Mouse (Mus musculus) brain, embryonic 14.5 days (tissue): ENCODE measurements around the gene Olfr212. TPM values are rescaled to one million over a fixed set of nuclear protein-coding genes. Genes with fewer than 3 reads are reported as not detected.

Experiments
- DNase-seq: peaks from one replicate; pipeline ENCODE4 v3.0.0-alpha.2; 2011; ENCODE audit warnings: low read depth
- CTCF ChIP-seq: fragments of 200-500 bp; IDR thresholded peaks from 2 replicates; pipeline ENCODE4 v1.5.1; 2012; ENCODE audit warnings: inconsistent platforms, mild to moderate bottlenecking, moderate library complexity, borderline replicate concordance; ENCODE audit not compliant: insufficient read depth, insufficient read length; ENCODE audit errors: extremely low read depth
- POLR2A ChIP-seq: fragments of 200-500 bp; IDR thresholded peaks from 2 replicates; pipeline ENCODE4 v1.6.1; 2012; ENCODE audit warnings: mild to moderate bottlenecking, inconsistent platforms, borderline replicate concordance; ENCODE audit not compliant: poor library complexity, insufficient read depth, insufficient read length, severe bottlenecking; ENCODE audit errors: extremely low read depth
- polyA plus RNA-seq: library from polyadenylated mRNA; depleted of rRNA; stranded (reverse); fragments of >200 nt; gene quantifications from 2 replicates; pipeline ENCODE4 v1.2.3, GENCODE M21; 2012; rRNA removed

Gene Olfr212
- polyA plus RNA-seq, 1 experiment = 0.03 TPM

GRCm38 (mm10) chr6:116553935-116554334, 47.6 kb downstream of the Olfr212 start, which contains the start of gene Olfr214:
Gene Olfr214, plus strand, starts transcription at chr6:116554235.
- no peak for DNase-seq
- TF ChIP-seq POLR2A = no peak
- TF ChIP-seq CTCF = no peak

GRCm38 (mm10) chr6:116554952-116555351, 48.6 kb downstream of the Olfr212 start:
- no peak for DNase-seq
- no peak for TF ChIP-seq POLR2A
- TF ChIP-seq CTCF = no peak

Other genes with a start within 250 kb of the Olfr212 start
- 6.5 and 7.7 TPM in 2 replicates for gene Zfand4, start 242.3 kb upstream of the Olfr212 start, polyA plus RNA-seq
- gene March8, start 168.5 kb upstream of the Olfr212 start, polyA plus RNA-seq = 166 and 169 TPM in 2 replicates
- 0.33 and 0.46 TPM in 2 replicates for gene Alox5, start 45.3 kb upstream of the Olfr212 start, polyA plus RNA-seq
- not detected in 2 replicates for gene Olfr211, start 17.4 kb upstream of the Olfr212 start, polyA plus RNA-seq
- gene Olfr213, start 31.9 kb downstream of the Olfr212 start, polyA plus RNA-seq = not detected in 2 replicates
- gene Gm5580, start 44.6 kb downstream of the Olfr212 start, polyA plus RNA-seq = 0.15 TPM in 1 of 2 replicates, not detected in the other
- gene Olfr214, start 47.7 kb downstream of the Olfr212 start, polyA plus RNA-seq = not detected in 2 replicates
- 0.01 TPM in 1 of 2 replicates, not detected in the other for gene Olfr215, start 77.7 kb downstream of the Olfr212 start, polyA plus RNA-seq
- 112 and 162 TPM in 2 replicates for gene Zfp422, start 122.5 kb downstream of the Olfr212 start, polyA plus RNA-seq
- 3.2 and 3.4 TPM in 2 replicates for gene Depp1, start 144.1 kb downstream of the Olfr212 start, polyA plus RNA-seq
- 6.8 and 11.2 TPM in 2 replicates for gene Rassf4, start 167.4 kb downstream of the Olfr212 start, polyA plus RNA-seq
- gene Tmem72, start 210.4 kb downstream of the Olfr212 start, polyA plus RNA-seq = 0.18 and 0.63 TPM in 2 replicates